Mouse (Mus musculus) kidney, adult 10 weeks (tissue): Measurements from ENCODE around the gene Gm10097. TPM values are rescaled to one million over a fixed set of nuclear protein-coding genes. Genes with fewer than 3 reads are reported as not detected.

ENCODE experiments used
- polyA plus RNA-seq: library from polyadenylated mRNA; stranded (reverse); fragments of 350-450 nt; fragmentation: Illumina TruSeq; extraction: RNeasy Lipid Tissue Mini Kit (QIAGEN cat#74804); gene quantifications from one replicate; pipeline ENCODE4 v1.2.3, GENCODE M21; 2014; ENCODE audit warnings: low read depth, low replicate concordance

Gene Gm10097
- polyA plus RNA-seq, result not detected

DNA sequence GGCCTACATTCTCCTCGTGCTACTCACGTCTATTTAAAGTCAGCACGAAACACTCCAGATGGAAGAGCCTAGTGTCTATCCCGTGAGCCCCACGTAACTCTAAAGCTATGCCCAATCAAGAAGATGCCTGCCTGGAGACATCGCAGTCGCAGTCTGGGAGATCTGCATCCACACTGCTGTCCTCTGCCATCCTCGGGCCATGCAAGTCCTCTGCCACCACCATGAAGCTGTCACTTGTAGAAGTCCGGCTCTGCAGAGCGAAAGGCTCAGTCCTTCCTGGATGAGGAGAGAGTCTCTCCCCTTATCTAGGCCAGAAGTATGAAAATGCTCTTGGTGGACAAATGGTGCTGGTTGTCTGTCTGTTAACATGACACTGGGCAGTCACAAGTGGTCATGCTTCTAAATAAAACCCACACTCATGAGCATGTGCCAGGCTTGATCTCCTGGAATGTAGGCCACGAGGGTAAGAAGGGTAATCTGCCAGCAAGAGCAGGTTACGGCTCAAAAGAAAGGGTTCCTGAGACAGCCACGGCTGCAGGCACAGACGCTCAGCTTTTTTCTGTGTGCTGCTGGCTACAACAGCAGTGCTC, at the start of gene Gm10097:
Gm10097 (plus strand) TSS at position 517 of the 590 bp plus-strand sequence.

